Mouse (Mus musculus): ENCODE measurements around the gene Sv2b. TPM values are rescaled to one million over a fixed set of nuclear protein-coding genes. Genes with fewer than 3 reads are reported as not detected.

Gene Sv2b
- total RNA-seq, 1 experiment from 2014 or later, result 0.30 TPM

DNA sequence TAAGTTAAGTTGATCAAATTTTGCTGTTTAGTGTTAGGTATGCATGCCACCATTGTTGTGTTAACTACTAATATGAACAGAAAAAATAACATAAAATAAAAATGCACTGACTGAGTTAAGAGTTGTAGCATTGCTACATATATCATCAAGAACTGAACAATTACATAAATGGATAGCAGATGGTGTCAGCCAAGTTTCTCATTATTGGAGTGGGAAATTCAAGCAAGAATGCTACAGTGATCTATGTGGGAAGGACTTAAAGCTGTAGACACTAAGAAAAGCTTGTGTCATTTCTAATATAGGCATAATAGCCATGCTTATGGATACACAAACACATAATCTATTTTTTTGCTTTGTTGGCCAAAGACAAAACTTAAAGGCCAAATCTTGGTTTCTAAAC, 228.9 kb downstream of the Sv2b start:
- DNase-seq, result no peak

DNA sequence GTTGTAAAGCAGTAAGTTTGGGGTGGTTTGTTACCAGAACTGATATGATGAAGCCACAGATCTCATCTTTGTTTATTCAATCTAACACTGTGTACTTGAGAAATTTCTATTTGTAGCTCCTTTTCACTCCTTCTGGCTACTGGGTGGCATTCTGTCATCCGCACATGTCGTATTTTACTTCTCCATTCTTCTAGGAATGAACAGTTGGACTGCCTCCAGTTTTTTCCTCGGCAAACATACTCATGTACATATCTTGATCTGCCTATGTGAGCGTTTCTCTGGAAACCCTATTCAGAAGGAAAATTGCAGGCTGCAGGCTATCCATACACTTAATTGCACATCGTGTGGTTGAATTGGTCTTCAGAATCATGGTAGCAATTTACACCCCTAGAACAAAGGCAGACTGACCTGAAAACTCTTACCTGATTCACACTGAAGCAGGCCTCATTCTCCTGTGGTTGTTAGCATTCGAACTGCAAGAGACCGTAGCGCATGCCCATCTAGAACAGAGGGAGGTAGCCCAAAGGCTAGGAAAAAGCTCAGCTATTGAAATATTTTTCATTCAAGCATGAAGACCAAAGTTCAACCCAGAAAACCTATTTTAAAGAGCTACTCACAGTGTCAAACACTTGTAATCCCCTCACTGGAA, 231.4 kb downstream of the Sv2b start:
- DNase-seq, result no peak

Other genes starting within 250 kb of the Sv2b start
- 53.6 and 56.7 TPM in 2 replicates for gene Akap13, start 146.3 kb upstream of the Sv2b start, total RNA-seq (2021)